Mouse (Mus musculus) hindbrain, embryonic 11.5 days (tissue): ENCODE measurements around the gene Ppfibp2. TPM values are rescaled to one million over a fixed set of nuclear protein-coding genes. Genes with fewer than 3 reads are reported as not detected.

ENCODE experiments used
- ATAC-seq: fragments of 200-750 bp; cut with Nextera tagmentation; 2 replicates; pipeline ENCODE4 v1.8.0; 2017; ENCODE audit warnings: mild to moderate bottlenecking, moderate TSS enrichment, moderate library complexity; ENCODE audit not compliant: low FRiP score
- DNase-seq: peaks from one replicate; pipeline ENCODE4 v3.0.0-alpha.2; 2015; ENCODE audit warnings: low spot score
- H3K27ac ChIP-seq: fragments of 300-500 bp; sonication (generic); 2 replicates; pipeline ENCODE4 v1.5.1; 2014; ENCODE audit warnings: mild to moderate bottlenecking, low read depth, low read length
- H3K27me3 ChIP-seq: fragments of 300-500 bp; sonication (generic); 2 replicates; pipeline ENCODE4 v1.6.1; 2014; ENCODE audit warnings: mild to moderate bottlenecking, low read length, moderate library complexity, mixed read lengths; ENCODE audit not compliant: control insufficient read depth, insufficient read depth
- H3K36me3 ChIP-seq: fragments of 300-500 bp; sonication (generic); 2 replicates; pipeline ENCODE4 v1.6.1; 2014; ENCODE audit warnings: mild to moderate bottlenecking, low read length, moderate library complexity, mixed read lengths; ENCODE audit not compliant: control insufficient read depth, insufficient read depth
- H3K4me1 ChIP-seq: fragments of 300-500 bp; sonication (generic); replicated peaks from 2 replicates; pipeline ENCODE4 v1.6.1; 2014; ENCODE audit warnings: low read length, mixed read lengths; ENCODE audit not compliant: control insufficient read depth, insufficient read depth
- H3K4me2 ChIP-seq: fragments of 300-500 bp; sonication (generic); replicated peaks from 2 replicates; pipeline ENCODE4 v1.6.1; 2014; ENCODE audit warnings: mild to moderate bottlenecking, low read depth, low read length
- H3K4me3 ChIP-seq: fragments of 300-500 bp; sonication (generic); 2 replicates; pipeline ENCODE4 v1.5.1; 2014; ENCODE audit warnings: low read depth, low read length
- H3K9ac ChIP-seq: fragments of 300-500 bp; sonication (generic); 2 replicates; pipeline ENCODE4 v1.6.1; 2014; ENCODE audit warnings: low read depth, low read length
- H3K9me3 ChIP-seq: fragments of 300-500 bp; sonication (generic); 2 replicates; pipeline ENCODE4 v1.6.1; 2016; ENCODE audit warnings: low read length; ENCODE audit not compliant: control insufficient read depth
- WGBS: fragments of 180-500 bp; shearing (Covaris S2); extraction: QIAGEN DNeasy Blood & Tissue Kit; methylation state at CpG from one replicate; pipeline ENCODE4 v1.1.7; 2014; 5-methylcytosine and 5-hydroxymethylcytosine counted together
- polyA plus RNA-seq: library from polyadenylated mRNA; unstranded; fragments of >200 nt; fragmentation: Nextera tagmentation; extraction: Ambion mirVana; gene quantifications from 2 replicates; pipeline ENCODE4 v1.2.1, GENCODE M21; 2014

The Ppfibp2 gene
- polyA plus RNA-seq, 1 experiment from 2014 or later: 5.1 TPM

DNA sequence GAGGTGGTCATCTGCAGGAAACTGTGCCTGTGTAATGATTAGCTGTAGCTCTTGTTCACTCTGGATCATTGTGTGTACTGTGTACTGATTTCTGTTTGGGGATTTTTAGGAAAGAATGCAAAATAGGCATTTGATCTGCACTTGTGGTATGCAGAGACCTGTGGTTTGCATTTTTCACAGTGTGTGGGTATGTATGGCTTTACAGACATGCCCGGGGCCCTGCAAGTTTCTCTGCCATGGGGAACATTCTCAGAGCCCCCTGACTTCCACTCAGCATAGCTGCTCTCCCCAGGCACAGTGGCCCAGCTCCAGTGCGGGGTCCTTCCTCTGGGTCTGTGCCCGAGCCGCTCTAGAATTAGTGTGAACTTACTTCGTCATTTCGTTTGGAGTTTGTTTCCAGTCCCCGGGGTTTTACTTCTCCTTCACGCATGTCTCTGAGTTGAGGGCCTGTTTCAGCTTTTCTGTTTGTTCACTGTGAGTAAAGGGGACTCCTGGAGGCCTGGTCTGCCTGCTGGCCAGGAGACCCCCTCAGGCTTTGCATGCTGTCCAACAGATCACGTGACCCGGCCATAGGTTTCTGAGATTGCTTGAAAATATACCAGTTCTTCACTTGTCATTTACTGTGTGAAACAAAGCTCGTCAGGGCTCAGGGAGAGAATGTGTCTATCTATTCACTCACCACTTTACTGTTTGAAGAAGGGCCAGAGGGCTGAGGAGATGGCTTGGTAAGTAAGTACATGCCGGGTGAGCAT is 54.1 kb downstream of the Ppfibp2 start:
- H3K27me3 ChIP-seq: no peaks in the 10 kb centered on the region
- no peak overlapping the region for H3K9ac ChIP-seq
- H3K4me2 ChIP-seq: no peak overlapping the region
- DNase-seq (no peak), ATAC-seq (no peak)
- 79% methylated on average over 12 of the region's 12 CpGs for WGBS
- no peak overlapping the region for H3K4me3 ChIP-seq
- H3K27ac ChIP-seq: no peak overlapping the region
- H3K4me1 ChIP-seq: no peaks in the 10 kb centered on the region
- no peaks in the 10 kb centered on the region for H3K9me3 ChIP-seq
- no peaks in the 10 kb centered on the region for H3K36me3 ChIP-seq

DNA sequence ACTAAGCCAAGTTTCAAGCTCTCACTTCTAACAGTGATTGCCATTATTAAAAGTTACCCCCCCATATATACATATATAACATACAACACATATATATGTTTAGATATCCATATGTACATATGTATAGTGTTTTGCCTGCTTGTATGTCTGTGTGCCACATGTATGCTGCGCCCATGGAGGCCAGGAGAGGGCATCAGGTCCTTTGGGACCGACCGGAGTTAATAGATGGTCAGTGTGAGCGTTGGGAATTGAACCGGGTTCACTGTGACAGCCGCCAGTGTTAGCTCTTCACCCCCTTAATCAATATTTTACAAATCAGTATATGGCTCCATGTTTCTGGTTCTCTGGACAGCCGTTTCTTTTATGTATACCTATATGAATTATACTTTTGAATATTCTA is 55.0 kb downstream of the Ppfibp2 start:
- H3K4me2 ChIP-seq: no peak overlapping the region
- H3K9ac ChIP-seq: no peak overlapping the region
- WGBS: 83% methylated on average over 7 of the region's 7 CpGs
- DNase-seq (no peak), ATAC-seq (no peak)
- H3K9me3 ChIP-seq: no peaks in the 10 kb centered on the region
- no peak overlapping the region for H3K27ac ChIP-seq
- H3K27me3 ChIP-seq: no peaks in the 10 kb centered on the region
- no peak overlapping the region for H3K4me3 ChIP-seq
- H3K36me3 ChIP-seq: no peaks in the 10 kb centered on the region
- no peaks in the 10 kb centered on the region for H3K4me1 ChIP-seq

DNA sequence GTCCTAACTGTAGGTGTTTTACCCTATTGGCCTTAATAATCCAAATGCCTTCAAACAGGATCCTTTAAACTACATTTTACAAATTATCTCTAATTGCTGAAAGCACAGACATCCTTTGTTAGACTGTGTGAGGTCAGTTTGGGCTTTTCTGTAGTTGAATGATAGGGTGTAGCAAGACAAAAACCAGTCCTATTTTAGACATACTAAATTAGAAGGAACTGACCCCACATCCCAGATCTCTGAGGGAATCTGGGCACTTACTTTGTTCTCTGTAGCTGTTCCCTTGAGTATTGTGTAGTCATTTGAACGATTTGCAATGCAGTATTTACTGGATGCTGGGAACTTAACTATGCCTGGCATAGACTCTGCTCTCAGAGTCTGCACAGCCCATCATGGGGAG is 56.8 kb downstream of the Ppfibp2 start:
- H3K27ac ChIP-seq: no peak overlapping the region
- no peak for ATAC-seq
- H3K4me1 ChIP-seq: no peaks in the 10 kb centered on the region
- no peaks in the 10 kb centered on the region for H3K36me3 ChIP-seq
- H3K9ac ChIP-seq: no peak overlapping the region
- no peaks in the 10 kb centered on the region for H3K9me3 ChIP-seq
- no peak for DNase-seq
- H3K27me3 ChIP-seq: no peaks in the 10 kb centered on the region
- H3K4me2 ChIP-seq: no peak overlapping the region
- WGBS: 58% methylated on average over 1 of the region's 1 CpGs
- no peak overlapping the region for H3K4me3 ChIP-seq

DNA sequence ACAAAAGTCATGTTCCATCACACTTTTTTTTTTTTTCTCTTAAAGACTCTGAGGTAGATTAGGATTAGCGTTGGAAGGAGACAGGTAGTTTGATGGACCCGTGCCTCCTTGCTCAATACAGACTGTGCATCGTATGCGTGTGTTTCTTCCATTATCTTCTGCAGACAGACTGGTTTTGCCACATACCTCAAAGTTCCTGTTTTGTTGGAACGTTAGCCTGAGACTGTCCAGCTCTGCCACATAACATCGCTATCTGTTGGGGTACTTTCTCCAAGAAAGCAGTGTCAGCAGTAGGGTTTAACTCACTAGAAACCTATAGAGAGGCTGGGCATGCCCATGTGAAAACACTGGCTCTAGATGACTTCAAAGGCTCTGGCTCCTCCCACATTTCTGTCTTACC is 61.4 kb downstream of the Ppfibp2 start:
- no peak for ATAC-seq
- no peaks in the 10 kb centered on the region for H3K4me1 ChIP-seq

DNA sequence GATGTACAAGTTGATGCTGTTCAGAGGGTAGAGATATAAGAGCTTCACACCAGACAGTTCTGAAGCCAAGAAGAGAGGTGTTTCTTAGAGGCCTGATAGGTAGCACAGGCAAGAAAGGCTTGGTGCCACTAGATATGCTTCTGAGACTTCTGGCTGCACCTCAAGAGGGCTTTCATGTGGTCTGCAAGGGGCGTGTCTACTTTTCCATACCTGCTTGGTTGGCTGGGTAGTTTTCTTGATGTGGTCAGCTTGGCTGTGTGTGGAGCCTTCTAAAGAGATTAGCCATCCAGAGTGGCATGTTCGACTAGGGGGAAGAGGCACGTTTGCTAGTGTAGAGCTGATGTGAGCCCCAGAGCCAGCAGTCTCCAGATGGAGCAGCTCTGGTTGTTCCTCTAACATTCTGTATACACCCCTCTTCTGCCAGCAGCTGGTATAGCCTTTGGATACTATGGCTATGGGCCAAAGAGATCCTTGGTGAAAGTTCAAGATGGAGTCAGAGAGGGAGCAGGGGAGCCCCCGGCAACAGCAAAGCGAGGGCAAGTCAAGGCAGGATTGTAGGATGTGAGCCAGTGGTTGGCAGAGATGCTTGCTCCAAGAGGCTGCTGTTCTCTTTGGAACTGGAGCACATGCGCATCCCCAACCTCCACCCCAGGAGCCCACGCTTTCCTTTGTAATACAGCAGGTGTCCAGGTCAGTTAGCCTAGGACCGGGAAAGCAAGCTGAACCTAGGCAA is 64.3 kb downstream of the Ppfibp2 start:
- Histone ChIP-seq H3K27me3 (no peaks in the 10 kb centered on the region), H3K4me1 (no peaks in the 10 kb centered on the region), H3K9me3 (no peaks in the 10 kb centered on the region), H3K36me3 (no peaks in the 10 kb centered on the region), H3K4me2 (no peak overlapping the region), H3K4me3 (no peak overlapping the region), H3K9ac (no peak overlapping the region), H3K27ac (no peak overlapping the region)
- ATAC-seq (no peak), DNase-seq (no peak)
- 86% methylated on average over 8 of the region's 8 CpGs for WGBS

More for the DNA sequence above, 61.4 kb downstream of the Ppfibp2 start:
- Histone ChIP-seq H3K27ac (no peak overlapping the region), H3K36me3 (no peaks in the 10 kb centered on the region), H3K9ac (no peak overlapping the region), H3K4me2 (no peak overlapping the region), H3K9me3 (no peaks in the 10 kb centered on the region), H3K27me3 (no peaks in the 10 kb centered on the region), H3K4me3 (no peak overlapping the region)
- WGBS: 92% methylated on average over 6 of the region's 6 CpGs
- no peak for DNase-seq

DNA sequence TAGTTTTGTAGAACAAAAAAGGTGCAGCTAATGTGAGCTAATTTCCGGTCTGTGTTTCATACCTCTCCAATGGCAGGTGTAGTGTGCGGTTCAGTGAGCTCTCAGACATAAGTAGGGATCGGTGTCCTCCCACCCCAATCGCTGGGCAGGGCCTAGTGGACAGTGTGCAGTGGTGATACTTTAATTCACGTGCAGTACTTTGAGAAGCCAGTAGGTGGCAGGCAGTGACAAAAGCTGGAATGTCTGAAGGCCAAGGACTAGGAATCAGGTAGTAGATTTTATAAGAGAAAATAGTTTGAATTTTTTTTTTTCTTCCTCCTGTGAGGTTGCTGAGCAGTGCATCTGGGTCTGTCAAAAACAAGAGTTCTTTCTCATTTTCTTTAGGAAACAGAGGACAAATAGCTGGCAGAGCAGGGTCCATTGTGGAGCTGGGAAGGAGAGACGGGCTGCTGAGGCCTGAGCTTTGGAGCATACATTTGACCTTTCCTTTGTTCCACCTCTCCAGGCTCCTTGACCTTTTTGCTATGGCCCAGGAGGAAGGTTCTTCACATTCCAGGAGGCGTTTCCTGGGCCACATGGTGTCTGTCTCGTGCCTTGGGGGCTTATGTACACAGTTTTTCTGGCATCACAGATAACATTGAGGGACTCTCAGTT is 66.3 kb downstream of the Ppfibp2 start:
- Histone ChIP-seq H3K9me3 (no peaks in the 10 kb centered on the region), H3K9ac (no peak overlapping the region), H3K4me2 (no peak overlapping the region), H3K4me1 (peaks cover 6% of the 10 kb centered on the region; the same call in 1 of the 2 replicates), H3K4me3 (no peak overlapping the region), H3K27ac (no peak overlapping the region), H3K36me3 (no peaks in the 10 kb centered on the region), H3K27me3 (no peaks in the 10 kb centered on the region)
- peak; percentile 77 for ATAC-seq
- DNase-seq: peak; percentile 91
- 14% methylated on average over 8 of the region's 8 CpGs for WGBS

DNA sequence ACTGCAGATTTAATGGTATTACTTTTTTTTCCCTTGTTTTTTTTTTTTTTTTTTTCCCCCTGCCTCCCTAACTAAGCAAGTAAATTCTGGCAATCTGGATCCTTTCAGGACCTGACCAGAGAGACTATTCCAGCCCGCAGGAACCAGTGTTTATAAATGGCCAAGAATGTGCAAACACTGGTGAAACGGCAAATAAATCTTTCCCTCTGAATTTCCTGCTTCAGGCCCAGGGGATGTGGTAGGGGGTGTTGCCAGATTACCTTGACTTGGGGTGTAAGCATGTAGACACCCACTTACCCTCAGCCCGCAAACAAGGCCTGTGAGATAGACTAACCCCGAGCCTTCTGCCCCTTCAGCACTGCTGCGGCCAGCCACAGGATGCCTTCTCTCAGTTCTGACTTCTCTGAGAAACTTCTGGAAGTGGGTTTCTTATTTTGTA is 66.9 kb downstream of the Ppfibp2 start:
- no peak overlapping the region for H3K4me2 ChIP-seq
- H3K9ac ChIP-seq: no peak overlapping the region
- no peaks in the 10 kb centered on the region for H3K27me3 ChIP-seq
- 63% methylated on average over 5 of the region's 5 CpGs for WGBS
- ATAC-seq: no peak
- DNase-seq: no peak
- no peaks in the 10 kb centered on the region for H3K36me3 ChIP-seq
- H3K27ac ChIP-seq: no peak overlapping the region
- no peaks in the 10 kb centered on the region for H3K9me3 ChIP-seq
- H3K4me1 ChIP-seq: peaks cover 6% of the 10 kb centered on the region; the same call in 1 of the 2 replicates
- H3K4me3 ChIP-seq: no peak overlapping the region

DNA sequence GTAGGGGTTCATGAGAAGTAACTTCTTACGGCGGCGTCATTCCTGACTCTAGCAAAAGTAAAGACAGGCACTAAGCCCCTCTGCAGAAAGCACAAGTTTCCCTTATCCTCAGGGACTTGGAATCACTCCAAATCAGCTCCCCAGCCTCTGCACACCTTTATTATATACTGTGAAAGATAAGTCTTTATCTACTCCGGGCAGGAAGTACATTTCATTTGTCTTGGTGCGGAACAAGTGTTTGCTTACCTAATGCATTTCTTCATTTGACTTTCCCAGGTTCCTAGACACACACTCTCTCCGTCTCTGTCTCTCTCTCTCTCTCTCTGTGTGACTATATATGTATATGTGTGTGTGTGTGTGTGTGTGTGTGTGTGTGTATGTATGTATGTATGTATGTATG is 68.6 kb downstream of the Ppfibp2 start:
- Histone ChIP-seq H3K27me3 (no peaks in the 10 kb centered on the region), H3K4me1 (peaks cover 6% of the 10 kb centered on the region; the same call in 1 of the 2 replicates), H3K27ac (no peak overlapping the region), H3K4me3 (no peak overlapping the region), H3K4me2 (no peak overlapping the region), H3K9ac (no peak overlapping the region), H3K9me3 (no peaks in the 10 kb centered on the region), H3K36me3 (no peaks in the 10 kb centered on the region)
- 91% methylated on average over 6 of the region's 6 CpGs for whole genome bisulfite sequencing
- DNase-seq (no peak), ATAC-seq (no peak)
